Mouse (Mus musculus) cerebellum, postnatal 36 days (tissue): ENCODE data around the gene Rhbdd3.

Experiments used
- DNase-seq, 2 experiments: peaks; one replicate each; pipeline ENCODE4 v3.0.0; 2021 to 2022; ENCODE audit warnings: mixed read lengths in 2 of 2

Rhbdd3 gene

DNA sequence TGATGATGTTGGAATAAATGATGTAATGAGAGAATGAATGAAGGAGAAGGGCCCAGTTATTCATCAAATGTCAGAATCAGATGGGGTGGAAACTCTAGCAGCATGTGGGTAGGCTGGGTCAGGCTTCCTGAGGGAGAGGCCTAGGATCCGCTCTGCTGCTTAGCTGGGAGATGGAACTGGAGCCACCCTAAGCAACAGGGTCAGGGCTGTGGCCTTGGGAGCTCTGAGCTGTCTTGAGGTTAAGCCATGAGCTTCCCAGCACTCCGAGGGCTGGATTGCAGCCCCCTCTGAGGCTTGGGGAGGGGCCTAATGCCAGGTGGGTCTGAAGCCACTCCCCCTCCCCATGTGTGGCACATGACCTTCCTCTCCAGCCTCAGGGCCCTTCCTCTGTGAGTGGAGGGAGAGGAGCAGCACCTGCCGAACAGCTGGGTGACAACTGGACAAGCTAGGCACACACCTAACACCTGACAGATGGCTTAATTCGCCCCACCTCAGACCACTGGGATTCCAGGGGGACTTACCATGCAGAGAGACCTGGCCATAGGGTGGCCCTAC lies 31.5 kb downstream of the Rhbdd3 start:
- DNase-seq = no peak

DNA sequence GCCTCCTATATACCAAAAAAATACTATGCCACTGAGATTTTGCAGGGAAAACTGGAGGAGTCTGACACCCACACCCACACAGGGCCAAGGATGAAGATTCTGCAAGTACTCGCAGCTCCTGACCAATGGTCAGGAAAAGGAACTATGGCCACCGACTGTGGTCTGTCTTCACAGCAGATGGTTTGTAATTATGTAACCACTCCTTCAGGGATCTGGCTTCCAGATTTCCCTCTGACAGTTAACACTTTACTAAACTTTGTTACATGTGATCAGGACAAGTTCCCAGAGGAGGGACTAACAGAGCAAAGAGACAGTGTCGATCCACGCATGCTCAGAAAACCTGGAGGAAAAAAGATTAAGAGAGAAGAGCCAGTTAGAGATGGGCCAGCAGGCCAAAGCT lies 34.0 kb downstream of the Rhbdd3 start:
- DNase-seq = no peak

DNA sequence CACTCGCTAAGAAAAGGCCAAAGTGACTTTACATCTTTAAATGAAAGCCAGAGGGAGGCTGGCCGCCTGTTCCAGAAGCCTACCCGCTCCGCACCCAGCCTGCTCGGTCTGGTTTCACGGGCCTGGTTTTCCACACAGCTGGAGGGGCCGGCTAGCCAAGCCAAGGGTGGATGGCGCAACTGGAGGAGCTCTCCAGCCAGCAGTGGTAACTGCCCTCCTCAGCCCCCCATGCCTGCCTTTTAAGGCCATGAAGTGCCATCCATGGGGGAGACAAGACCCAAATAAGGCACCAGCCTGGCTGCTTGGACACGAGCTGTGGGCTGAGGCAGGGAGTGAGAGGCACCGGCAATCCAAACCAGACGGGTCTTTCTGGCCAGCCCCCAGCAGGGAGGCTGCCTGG lies 37.2 kb downstream of the Rhbdd3 start:
- no peak for DNase-seq

DNA sequence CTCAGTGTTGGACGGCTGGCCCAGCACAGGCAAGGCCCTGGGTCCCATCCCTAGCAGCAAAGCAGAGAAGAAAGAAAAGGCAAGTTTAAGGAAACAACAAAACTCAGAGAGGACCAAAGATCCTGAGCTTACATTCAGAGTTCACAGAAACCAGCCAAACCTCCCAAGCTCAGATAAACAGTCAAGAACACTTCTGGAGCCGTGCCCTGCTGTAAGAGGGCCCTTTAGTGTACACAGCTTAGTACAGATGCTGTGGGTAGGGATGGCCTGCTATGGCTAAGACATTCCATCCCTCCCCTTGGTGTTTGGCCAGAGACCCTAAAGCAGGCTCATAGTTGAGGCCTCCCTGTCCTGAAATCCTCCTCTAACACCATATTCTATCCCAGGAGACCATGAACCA lies 39.9 kb downstream of the Rhbdd3 start:
- DNase-seq = no peak

GRCm38 (mm10) chr11:5139372-5139771 lies 40.6 kb downstream of the Rhbdd3 start:
- no peak for DNase-seq

GRCm38 (mm10) chr11:5140619-5141018 lies 41.9 kb downstream of the Rhbdd3 start:
- peak; percentile 58 to 71 for DNase-seq

- DNase-seq = no peak
These were observed 42.5 kb downstream of the Rhbdd3 start for GRCm38 (mm10) chr11:5141252-5141651.

DNA sequence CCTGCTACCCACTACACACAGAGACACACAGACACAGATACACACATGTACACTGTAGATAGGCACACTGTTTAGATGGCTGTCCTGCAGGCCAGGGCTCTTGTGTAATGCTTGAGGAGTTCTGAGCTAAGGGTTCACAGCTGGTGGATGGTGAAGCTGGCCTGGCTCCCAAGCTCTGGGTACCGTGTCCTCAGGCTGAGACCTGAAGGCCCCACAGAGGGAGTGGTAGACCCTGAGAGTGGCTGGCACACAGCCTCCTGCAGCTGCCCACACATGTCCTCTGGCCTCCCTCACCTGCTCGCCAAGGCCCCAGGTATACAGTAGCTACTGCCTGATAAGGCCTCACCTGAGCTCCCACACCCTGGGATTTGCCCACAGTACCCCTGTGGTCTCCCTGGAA lies 43.2 kb downstream of the Rhbdd3 start:
- DNase-seq = no peak

GRCm38 (mm10) chr11:5145600-5145999 lies 46.9 kb downstream of the Rhbdd3 start:
- DNase-seq = no peak

DNA sequence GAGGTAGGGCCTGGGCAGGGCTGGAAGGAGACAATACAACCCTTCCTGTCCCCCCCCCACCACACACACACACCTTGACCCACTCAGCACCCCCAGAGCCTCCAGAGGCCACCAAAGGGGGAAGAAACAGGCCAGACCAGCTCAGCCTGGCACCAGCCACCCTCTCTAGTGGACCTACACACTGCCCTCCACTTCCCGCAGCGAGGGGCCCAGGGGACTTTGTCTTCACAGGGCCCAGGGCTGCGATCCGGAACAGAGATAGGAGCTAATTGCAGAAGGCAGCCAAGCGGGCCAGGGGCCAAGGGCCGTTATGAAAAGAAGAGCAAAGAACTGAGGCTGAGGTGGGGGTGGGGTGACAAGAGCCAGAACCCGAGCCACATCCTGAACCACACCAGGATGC lies 50.5 kb downstream of the Rhbdd3 start:
- DNase-seq = no peak

GRCm38 (mm10) chr11:5149955-5150354 lies 51.2 kb downstream of the Rhbdd3 start:
- DNase-seq = no peak

GRCm38 (mm10) chr11:5150416-5151246 lies 51.9 kb downstream of the Rhbdd3 start:
- no peak for DNase-seq

GRCm38 (mm10) chr11:5151247-5151630 lies 52.5 kb downstream of the Rhbdd3 start:
- no peak for DNase-seq

- no peak for DNase-seq
These were observed 53.1 kb downstream of the Rhbdd3 start, which contains the start of gene Emid1 for GRCm38 (mm10) chr11:5151680-5152337. TSS of gene Emid1 (minus strand) at chr11:5152257.

DNA sequence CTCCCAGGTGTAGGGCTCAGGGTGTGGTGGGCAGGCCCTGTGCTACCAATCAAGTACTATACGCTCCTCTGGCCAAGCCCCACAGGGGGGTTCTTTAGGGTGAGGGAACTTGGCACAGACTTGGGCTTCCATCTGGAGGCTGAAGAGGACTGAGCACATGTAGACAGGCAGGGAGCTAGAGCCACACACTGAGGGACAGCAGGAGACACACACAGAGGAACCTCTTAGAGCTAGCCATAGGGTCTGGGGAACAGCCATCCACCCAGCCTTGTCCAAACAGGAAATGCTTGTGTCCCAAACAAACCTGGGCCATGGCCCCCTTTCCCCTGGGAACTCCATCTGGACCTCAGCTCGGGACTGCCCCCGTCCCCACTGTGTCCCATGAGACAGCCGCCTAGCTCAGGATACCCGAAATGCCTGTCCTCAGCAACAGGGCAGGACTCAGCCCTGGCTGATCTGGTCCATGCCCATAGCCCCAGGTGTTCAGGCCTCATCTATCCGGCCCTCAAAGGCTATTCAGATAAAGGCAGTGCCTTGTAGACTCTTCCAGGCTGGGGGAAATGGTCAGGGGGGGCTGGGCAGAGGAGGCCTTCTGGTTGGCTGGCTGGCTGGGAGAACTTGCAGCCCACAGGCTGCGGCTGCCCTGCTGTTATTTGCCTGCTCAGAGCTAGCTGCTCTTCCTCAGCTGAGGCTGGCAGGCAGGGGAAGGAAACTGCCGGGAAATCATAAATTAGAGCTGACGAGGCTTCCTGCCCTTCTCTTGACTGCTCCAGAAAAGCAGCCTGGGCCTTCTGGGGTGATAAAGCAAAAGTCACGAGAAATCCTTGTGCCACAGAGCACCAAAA lies 56.5 kb downstream of the Rhbdd3 start:
- DNase-seq = peak; percentile 45 to 46
